Mouse (Mus musculus) kidney, adult 2 months (tissue): ENCODE data around the gene Efna2.
A peak's percentile ranks its signal among the peaks of the same experiment; 100 is the strongest.

Source experiments
- CTCF ChIP-seq: fragments of 200-500 bp; conservative IDR thresholded peaks from 2 replicates; pipeline ENCODE4 v1.5.1; 2011; ENCODE audit warnings: low read depth, mild to moderate bottlenecking, control low read depth, low read length, moderate library complexity, mixed read lengths; ENCODE audit not compliant: insufficient read depth, insufficient read length
- POLR2A ChIP-seq: fragments of 200-500 bp; IDR thresholded peaks from one replicate; pipeline ENCODE4 v1.6.1; 2011; ENCODE audit warnings: low read depth, low read length, control low read depth

- TF ChIP-seq CTCF: no peak
- TF ChIP-seq POLR2A: peak; percentile 63
These were observed 20.8 kb upstream of the Efna2 start for GRCm38 (mm10) chr10:80158307-80158986.
